Mouse (Mus musculus) stomach, postnatal 0 days (tissue): Measurements from ENCODE around the gene Gm6803. TPM values are rescaled to one million over a fixed set of nuclear protein-coding genes. Genes with fewer than 3 reads are reported as not detected.
"Not testable (repeated sequence)": the region's sequence is repeated elsewhere in the genome, so short reads cannot be mapped to it uniquely, and the experiment has no call there.

Source experiments
- ATAC-seq: fragments of 200-750 bp; cut with Nextera tagmentation; 2 replicates; pipeline ENCODE4 v1.8.0; 2017; ENCODE audit not compliant: low FRiP score, low TSS enrichment
- DNase-seq: peaks from one replicate; pipeline ENCODE4 v3.0.0-alpha.2; 2016; ENCODE audit warnings: low spot score
- H3K27ac ChIP-seq: fragments of 300-500 bp; sonication (generic); replicated peaks from 2 replicates; pipeline ENCODE4 v1.5.1; 2014; ENCODE audit warnings: mild to moderate bottlenecking, control low read depth
- H3K27me3 ChIP-seq: fragments of 300-500 bp; sonication (generic); 2 replicates; pipeline ENCODE4 v1.6.1; 2014; ENCODE audit warnings: low read length; ENCODE audit not compliant: control insufficient read depth, insufficient read depth
- H3K36me3 ChIP-seq: fragments of 300-500 bp; sonication (generic); 2 replicates; pipeline ENCODE4 v1.6.1; 2014; ENCODE audit warnings: low read length, mixed read lengths; ENCODE audit not compliant: control insufficient read depth, insufficient read depth
- H3K4me1 ChIP-seq: fragments of 300-500 bp; sonication (generic); replicated peaks from 2 replicates; pipeline ENCODE4 v1.6.1; 2014; ENCODE audit warnings: antibody characterized with exemption; ENCODE audit not compliant: control insufficient read depth, insufficient read depth
- H3K4me2 ChIP-seq: fragments of 300-500 bp; sonication (generic); replicated peaks from 2 replicates; pipeline ENCODE4 v1.6.1; 2014; ENCODE audit warnings: low read depth, mild to moderate bottlenecking, control low read depth, moderate library complexity
- H3K4me3 ChIP-seq: fragments of 300-500 bp; sonication (generic); 2 replicates; pipeline ENCODE4 v1.5.1; 2014; ENCODE audit warnings: low read depth, low read length, control low read depth
- H3K9ac ChIP-seq: fragments of 300-500 bp; sonication (generic); 2 replicates; pipeline ENCODE4 v1.6.1; 2014; ENCODE audit warnings: mild to moderate bottlenecking, low read length, control low read depth, mixed read lengths
- H3K9me3 ChIP-seq: fragments of 300-500 bp; sonication (generic); 2 replicates; pipeline ENCODE4 v1.6.1; 2016; ENCODE audit warnings: low read length; ENCODE audit not compliant: control insufficient read depth
- CTCF ChIP-seq: IDR thresholded peaks from 2 replicates; pipeline ENCODE4 v1.5.1; 2016; ENCODE audit warnings: antibody characterized with exemption, low read depth, mild to moderate bottlenecking, moderate library complexity
- WGBS: fragments of 180-500 bp; shearing (Covaris S2); extraction: QIAGEN DNeasy Blood & Tissue Kit; methylation state at CpG from one replicate; pipeline ENCODE4 v1.1.7; 2014; 5-methylcytosine and 5-hydroxymethylcytosine counted together
- polyA plus RNA-seq: library from polyadenylated mRNA; unstranded; fragments of >200 nt; fragmentation: Nextera tagmentation; extraction: Ambion mirVana; gene quantifications from 2 replicates; pipeline ENCODE4 v1.2.1, GENCODE M21; 2015

Gene Gm6803
- polyA plus RNA-seq = not detected in 2 replicates

GRCm38 (mm10) chr12:88018671-88019070, at the start of gene Gm6803:
TSS of gene Gm6803 (minus strand) at chr12:88018771.
- H3K27me3 ChIP-seq, H3K36me3 ChIP-seq, ATAC-seq, DNase-seq, H3K9me3 ChIP-seq, H3K4me3 ChIP-seq, H3K4me2 ChIP-seq, H3K4me1 ChIP-seq, H3K9ac ChIP-seq, H3K27ac ChIP-seq: not testable (repeated sequence)
- WGBS = 69% methylated on average over 2 of the region's 2 CpGs

GRCm38 (mm10) chr12:88045226-88045625, 26.7 kb upstream of the Gm6803 start:
- not testable (repeated sequence) for H3K9ac ChIP-seq, DNase-seq, ATAC-seq, H3K27me3 ChIP-seq, H3K4me3 ChIP-seq, H3K27ac ChIP-seq, H3K9me3 ChIP-seq, H3K4me2 ChIP-seq, H3K36me3 ChIP-seq, H3K4me1 ChIP-seq
- WGBS = 55% methylated on average over 1 of the region's 1 CpGs

GRCm38 (mm10) chr12:88039703-88040102, 21.1 kb upstream of the Gm6803 start:
- H3K27ac ChIP-seq, H3K36me3 ChIP-seq, H3K9me3 ChIP-seq, ATAC-seq, H3K4me2 ChIP-seq, H3K4me3 ChIP-seq, H3K27me3 ChIP-seq, H3K4me1 ChIP-seq, H3K9ac ChIP-seq, DNase-seq: not testable (repeated sequence)
- 76% methylated on average over 1 of the region's 1 CpGs for WGBS

- not testable (repeated sequence) for H3K9ac ChIP-seq, ATAC-seq, H3K36me3 ChIP-seq, H3K27me3 ChIP-seq, DNase-seq, H3K4me3 ChIP-seq, H3K4me2 ChIP-seq, H3K9me3 ChIP-seq, H3K4me1 ChIP-seq, H3K27ac ChIP-seq
- peak; percentile 58 for TF ChIP-seq CTCF
Measured at GRCm38 (mm10) chr12:88039062-88039461, 20.5 kb upstream of the Gm6803 start.

GRCm38 (mm10) chr12:88032250-88032649, 13.7 kb upstream of the Gm6803 start:
- ATAC-seq, DNase-seq, H3K4me1 ChIP-seq, H3K9me3 ChIP-seq, H3K9ac ChIP-seq, H3K4me2 ChIP-seq, H3K27me3 ChIP-seq, H3K27ac ChIP-seq, H3K36me3 ChIP-seq, H3K4me3 ChIP-seq: not testable (repeated sequence)
- 91% methylated on average over 5 of the region's 5 CpGs for WGBS

- not testable (repeated sequence) for H3K9me3 ChIP-seq, H3K4me2 ChIP-seq, DNase-seq, H3K36me3 ChIP-seq, H3K27me3 ChIP-seq, ATAC-seq, H3K9ac ChIP-seq, H3K4me1 ChIP-seq, H3K27ac ChIP-seq, H3K4me3 ChIP-seq
- WGBS = 69% methylated on average over 1 of the region's 1 CpGs
Measured at GRCm38 (mm10) chr12:88026704-88027103, 8.1 kb upstream of the Gm6803 start, which contains the start of gene Gm2056. TSS of gene Gm2056 (plus strand) at chr12:88027004.

GRCm38 (mm10) chr12:88011548-88011947, 7.0 kb downstream of the Gm6803 start, which contains the start of gene Gm2075:
TSS of gene Gm2075 (plus strand) at chr12:88011848.
- not testable (repeated sequence) for ATAC-seq, H3K9me3 ChIP-seq, DNase-seq, H3K4me3 ChIP-seq, H3K27me3 ChIP-seq, H3K36me3 ChIP-seq, H3K4me2 ChIP-seq, H3K4me1 ChIP-seq, H3K9ac ChIP-seq, H3K27ac ChIP-seq
- no CpG with 5 or more reads among the region's 1 CpGs for WGBS

GRCm38 (mm10) chr12:88004118-88004517, 14.5 kb downstream of the Gm6803 start:
- not testable (repeated sequence) for H3K4me1 ChIP-seq, H3K9ac ChIP-seq, H3K27ac ChIP-seq, ATAC-seq, H3K27me3 ChIP-seq, H3K9me3 ChIP-seq, H3K36me3 ChIP-seq, DNase-seq, H3K4me2 ChIP-seq, H3K4me3 ChIP-seq
- 61% methylated on average over 3 of the region's 3 CpGs for WGBS
